Mouse (Mus musculus) mature B cell (primary cell): Measurements from ENCODE around the gene Blm.

Experiments
- in situ Hi-C: fragments of 300-500 bp; cut with MboI; formaldehyde crosslinking; loops from 2 replicates; pipeline ENCODE4 v1.14.3; 2019

Gene Blm

DNA sequence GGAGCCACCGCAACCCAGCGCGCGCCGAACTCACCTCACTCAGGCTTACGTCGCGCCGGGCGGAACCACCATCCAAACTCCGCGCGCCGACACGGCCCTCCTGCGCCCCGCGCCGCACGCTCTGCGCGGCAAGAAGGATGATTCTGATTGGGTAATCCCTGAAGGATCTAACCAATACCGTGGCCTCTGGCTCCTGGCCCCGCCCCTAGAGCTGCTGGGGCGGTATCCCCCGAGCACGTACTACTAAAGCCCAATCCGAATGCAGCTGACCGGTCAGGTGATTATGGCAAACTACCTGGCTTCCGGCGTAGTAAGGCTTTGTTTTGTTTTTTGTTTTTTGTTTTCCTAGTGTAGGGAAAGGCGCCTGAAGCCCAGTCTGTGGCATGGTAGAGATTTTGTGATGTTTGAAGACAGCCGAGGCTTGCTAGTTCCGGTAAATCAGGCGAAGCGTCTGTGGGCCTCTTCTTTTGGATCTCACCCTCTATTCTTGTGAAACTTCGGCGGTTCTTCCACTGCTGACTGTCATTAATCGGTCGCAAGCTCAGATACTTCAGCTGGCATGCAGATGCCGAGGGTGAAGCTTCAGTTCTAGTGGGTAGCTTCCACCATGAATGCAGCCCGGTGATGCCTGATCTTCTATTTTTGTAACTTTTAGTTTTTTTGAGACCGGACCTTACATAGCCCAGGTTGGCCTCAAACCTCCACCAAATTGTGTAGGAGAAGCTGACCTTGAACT is at the start of gene Blm:
Gene Blm (minus strand): TSS at position 111 of the 736 bp plus-strand sequence.
- in situ Hi-C loops: no loop called here

DNA sequence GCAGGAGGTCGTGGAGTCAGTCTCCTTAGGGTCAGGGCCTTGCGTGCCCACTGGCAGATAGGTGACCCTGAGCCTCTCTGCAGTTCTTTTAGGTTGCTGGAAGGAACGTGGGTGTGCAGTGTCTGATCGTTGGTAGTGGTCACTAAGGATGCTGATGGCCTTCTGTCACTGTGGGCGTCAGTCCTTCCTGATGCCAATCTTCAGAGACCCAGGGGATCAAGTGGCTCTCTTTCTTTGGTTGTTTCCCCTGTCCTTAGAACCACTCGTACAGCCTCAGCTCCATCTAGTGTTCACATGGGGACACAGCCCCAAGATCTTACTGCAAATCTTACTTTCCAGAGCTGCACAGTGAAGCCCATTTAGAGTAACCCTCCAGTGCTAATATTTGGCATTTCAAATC is 49.1 kb upstream of the Blm start:
- in situ Hi-C loops: loop anchor here (5.0 kb wide), 1 partner anchor 197 kb away; the partner anchor contains the start of gene Fes

DNA sequence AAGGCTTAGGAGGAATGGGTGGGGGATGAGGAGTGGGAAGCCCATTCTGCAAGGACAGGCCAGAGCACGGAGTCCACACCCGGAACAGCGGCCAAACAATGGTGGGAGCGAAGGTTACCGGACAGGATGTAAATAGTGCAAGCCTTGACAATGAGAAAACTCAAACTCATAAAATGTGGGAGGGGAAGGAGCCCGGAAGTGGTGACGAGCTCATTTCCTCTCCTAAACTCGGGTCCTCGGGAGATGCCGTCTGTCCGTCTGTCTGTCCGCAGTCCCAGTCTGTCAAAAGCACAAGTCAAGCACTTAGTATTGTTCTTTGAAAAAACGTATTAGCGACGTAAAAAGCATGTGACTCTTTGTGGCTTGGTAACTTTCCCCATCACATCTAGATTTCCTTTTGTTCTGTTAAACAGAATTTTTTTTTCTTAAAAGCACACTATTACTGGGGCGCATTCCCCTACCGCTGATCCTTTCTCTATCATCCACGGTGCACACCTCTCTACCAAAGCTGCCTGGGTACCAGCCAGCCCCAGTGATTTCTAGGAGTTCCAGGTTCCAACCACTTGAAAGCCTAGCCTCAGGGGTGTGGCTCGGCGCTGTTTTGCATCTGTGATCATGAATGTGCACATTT is 48.0 kb upstream of the Blm start:
- in situ Hi-C loops: loop anchor here (5.0 kb wide), 1 partner anchor 196 kb away; the partner anchor contains the start of gene Fes

DNA sequence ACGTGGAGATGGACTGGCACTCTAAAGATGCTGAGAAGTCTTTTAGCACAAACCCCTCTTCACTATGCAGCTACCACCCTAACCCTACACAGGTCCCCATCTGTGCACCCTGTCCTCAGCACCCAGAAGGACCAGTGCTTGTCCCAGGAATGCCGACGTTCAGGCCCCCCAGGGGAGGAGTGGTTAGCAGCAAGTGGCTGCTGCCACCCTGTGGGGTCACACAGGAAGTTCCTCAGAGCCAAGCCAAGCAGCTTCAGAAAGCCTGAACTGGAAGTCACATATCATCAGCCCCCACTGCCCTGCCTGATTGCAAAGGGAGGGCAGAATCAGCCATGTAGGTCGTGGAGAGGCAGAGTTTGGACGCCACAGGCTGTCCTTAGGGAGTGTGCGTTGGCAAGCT is 45.4 kb upstream of the Blm start:
- in situ Hi-C loops: loop anchor here (5.0 kb wide), 1 partner anchor 193 kb away; the partner anchor contains the start of gene Fes

DNA sequence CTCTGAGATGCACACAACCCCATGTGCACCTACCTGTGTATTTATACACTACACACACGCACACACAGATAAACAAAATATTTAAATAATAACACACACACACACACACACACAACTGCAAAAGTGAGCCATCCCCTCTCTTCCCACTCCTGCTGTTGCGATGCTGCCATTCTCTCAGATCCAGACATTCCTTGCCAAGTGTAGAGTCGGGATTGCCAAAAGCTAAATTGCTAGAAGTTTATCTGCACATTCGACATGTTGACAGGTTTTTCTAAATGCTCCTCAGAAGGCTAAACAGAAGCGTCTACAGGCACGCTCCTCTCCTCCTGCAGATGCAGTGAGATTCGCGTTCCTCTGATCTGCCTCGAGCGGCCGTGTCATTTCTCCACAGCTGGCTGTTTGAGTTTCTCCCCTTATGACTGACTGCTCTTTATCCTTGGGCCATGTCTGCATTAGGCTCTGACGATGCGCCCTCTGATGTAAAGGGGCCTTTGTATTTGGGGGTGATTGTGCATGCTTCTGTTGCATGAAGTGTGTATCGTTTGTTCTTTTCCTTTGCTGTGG is 42.6 kb upstream of the Blm start:
- in situ Hi-C loops: no loop called here

DNA sequence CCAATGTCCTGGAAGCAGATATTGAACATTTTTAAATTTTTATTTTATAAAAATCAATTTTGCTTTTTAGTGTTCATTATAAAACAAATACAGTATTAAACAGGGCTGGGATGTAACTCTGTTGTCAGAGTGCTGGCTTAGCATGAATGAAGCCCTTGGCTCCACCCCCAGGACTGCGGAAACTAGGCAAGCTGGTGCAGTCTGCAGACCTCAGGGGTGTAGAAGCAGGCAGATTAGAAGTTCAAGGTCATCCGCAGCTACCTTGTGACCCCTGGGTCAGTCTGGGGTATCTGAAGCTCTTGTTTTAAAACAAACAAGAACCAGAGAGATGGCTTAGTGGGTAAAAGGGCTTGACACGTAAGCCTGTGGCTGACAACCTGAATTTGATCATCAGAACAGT is 41.7 kb upstream of the Blm start:
- in situ Hi-C loops: no loop called here

DNA sequence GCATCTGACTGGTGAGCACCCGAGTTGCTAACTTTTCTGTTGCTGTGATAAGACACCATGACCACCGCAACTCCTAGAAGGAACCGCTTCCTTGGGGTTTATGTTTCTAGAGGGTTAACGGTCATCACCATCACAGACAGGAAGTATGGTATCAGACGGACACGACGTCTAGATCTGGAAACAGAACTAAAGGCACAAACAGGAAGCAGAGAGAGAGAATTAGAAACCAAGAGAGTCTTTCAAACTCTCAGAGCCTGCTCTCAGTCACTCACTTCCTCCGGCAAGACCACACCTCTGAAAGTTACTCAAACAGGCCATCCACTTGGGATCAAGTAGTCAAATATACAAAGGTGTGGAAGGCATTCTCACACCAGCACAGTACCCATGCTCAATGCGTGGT is 40.8 kb upstream of the Blm start:
- in situ Hi-C loops: no loop called here

DNA sequence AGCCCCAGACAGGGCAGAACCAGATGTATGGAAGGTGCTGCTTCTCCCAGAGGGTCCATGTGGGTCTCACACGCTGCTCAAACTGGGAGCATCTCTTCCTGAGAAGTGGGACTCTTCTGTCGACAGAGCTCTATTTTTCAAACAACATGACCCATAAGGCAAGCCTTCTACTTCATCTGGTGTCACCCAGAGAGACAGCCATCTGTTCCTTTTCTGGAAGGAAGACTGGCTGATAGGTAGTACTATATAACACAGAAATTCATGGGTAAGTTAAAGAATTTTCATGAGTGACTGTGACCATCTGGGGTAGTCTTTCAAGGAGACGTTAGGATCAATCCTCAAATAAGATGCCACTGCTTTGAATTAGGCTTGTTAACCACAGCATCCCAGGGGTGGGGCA is 38.2 kb upstream of the Blm start:
- in situ Hi-C loops: no loop called here

DNA sequence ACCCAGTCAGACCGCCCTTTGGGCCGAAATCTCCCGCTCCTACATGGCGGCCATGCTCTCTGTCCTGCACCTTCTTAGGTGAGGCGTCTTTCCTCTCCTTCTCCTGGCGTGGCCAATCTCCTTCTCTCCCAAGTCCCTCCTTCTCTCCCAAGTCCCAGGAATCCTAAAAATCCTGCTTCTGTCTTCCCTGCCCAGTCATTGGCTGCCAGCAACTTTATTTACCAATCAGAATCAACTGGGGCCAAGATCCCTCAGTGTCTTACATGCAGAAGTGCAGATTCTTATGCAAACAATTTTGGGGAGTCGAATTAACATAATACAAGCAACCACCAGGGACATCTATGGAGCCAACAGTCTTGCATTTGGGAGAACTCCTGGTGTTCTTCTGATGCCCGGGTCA is 33.1 kb upstream of the Blm start:
- in situ Hi-C loops: no loop called here

DNA sequence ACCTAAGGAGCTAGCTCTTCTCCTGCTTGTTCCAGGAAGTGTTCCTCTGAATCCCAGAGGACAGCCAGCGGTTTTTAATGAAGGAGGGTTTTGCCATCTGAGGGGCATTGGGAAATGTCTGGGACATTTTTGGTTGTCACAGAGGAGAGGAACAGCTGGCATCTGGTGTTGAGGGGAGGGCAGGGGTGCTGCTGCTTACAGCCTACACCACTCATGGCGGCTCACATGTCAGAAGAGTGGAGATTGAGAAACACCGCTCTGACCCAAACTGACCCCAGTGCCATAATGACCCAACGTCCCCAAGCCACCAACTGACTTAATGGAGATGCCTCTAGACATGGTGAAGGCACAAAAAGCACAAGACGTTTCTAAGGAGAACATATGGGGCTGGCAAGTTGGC is 27.0 kb upstream of the Blm start:
- in situ Hi-C loops: no loop called here

DNA sequence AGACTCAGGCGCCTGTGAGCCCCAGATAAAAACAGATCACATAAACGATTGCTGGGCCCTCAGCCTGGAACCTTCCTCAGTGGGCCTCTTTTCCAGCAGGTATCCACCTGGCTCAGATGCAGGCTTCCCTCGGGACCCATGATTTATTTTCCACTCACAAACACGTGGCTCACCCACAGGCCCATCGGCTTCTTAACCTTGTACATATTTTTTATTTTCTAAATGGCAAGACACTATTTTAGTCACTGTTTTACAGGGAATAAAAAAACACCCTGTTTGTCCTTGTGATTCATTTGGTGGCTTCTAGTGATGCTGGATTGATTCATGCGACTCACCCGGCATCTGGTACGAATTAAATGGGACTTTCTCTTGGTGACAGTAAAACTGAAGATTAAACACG is 26.4 kb upstream of the Blm start:
- in situ Hi-C loops: no loop called here

DNA sequence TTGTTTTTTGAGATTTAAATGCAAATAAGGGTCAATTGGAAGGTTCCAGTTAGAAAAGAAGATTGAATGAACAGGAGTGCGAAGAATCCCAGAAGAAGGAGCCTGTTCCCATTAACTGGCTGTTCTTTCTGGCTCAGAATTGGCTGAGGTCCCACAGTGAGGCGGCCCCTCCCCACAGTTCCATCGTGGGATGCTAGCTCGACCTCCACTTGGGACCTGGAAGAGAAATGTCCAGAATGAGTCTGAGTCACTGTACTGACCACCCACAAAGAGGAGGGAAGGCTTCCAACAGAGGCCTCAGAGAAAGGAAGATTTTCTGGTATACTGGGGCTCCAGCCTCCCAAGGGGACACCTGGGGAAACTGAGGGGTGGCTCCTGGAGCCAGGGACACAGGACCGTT is 23.7 kb upstream of the Blm start:
- in situ Hi-C loops: no loop called here

DNA sequence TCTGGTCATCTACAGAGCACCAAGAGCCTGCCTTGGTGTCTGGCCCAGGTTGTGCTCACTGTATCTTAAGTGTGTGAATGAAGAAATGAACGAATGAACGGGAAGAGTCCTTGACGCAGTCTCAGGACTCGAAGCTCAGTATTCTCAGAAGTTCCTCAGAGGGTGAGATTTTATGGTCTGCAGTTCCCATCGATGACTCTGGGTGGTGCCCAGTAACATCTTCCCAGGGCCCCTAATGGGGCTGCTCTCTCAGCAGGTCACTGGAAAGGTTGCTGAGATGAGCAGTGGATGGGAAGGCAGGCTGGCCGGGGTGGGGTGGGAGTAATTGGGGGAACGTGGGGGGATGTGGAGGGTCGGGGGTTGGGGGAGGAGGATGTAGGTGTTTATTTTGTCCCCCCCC is 23.2 kb upstream of the Blm start:
- in situ Hi-C loops: no loop called here

DNA sequence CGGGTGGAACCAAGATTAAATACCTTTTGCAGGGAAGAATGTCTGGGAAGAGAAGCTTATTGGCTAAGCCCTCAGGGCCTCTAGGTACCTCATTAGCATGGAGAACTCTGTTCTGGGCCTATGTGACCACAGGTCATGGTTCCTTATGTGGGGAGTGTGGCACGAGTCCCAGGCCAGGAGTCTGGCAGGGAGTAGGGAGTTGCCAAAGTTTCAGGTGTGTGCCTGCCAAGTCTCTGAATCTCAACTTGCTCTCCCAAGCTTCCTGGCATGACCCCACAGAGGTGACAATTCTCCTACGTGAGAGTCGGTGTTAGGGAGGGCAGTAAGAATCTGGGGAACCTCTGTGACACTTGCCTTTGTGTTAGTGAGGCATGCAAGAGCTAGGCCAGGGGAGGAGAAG is 22.2 kb upstream of the Blm start:
- in situ Hi-C loops: no loop called here

DNA sequence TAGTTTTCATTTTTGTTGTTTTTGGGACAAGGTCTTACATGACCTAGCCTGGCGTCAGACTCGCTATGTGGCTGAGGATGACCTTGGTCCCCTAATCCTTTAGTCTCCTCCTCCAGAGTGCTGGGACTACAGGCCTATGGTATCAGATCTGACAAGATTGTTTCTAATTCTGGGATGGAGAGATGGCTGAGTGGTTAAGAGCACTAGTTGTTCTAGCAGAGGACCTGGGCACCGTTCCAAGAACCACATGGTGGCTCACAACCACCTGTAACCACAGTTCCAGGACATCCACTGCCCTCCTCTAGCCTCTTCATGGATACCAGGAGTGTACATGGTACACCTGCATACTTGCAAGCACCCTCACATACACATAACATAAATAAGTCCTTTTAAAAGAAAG is 21.2 kb upstream of the Blm start:
- in situ Hi-C loops: no loop called here

DNA sequence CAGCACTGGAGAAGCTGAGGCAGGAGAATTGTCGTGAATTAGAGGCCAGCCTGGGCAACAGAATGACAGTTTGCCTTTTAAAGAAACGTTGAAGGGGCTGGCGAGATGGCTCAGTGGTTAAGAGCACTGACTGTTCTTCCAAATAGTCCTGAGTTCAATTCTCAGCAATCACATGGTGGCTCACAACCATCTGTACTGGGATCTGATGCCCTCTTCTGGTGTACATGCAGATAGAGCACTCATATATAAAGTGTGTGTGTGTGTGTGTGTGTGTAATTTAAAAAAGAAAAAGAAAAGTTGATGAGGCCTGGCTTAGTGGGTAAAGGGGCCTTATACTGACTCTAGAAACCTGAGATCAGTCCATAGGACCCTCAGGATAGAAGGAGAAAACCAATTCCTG is 20.2 kb upstream of the Blm start:
- in situ Hi-C loops: no loop called here

DNA sequence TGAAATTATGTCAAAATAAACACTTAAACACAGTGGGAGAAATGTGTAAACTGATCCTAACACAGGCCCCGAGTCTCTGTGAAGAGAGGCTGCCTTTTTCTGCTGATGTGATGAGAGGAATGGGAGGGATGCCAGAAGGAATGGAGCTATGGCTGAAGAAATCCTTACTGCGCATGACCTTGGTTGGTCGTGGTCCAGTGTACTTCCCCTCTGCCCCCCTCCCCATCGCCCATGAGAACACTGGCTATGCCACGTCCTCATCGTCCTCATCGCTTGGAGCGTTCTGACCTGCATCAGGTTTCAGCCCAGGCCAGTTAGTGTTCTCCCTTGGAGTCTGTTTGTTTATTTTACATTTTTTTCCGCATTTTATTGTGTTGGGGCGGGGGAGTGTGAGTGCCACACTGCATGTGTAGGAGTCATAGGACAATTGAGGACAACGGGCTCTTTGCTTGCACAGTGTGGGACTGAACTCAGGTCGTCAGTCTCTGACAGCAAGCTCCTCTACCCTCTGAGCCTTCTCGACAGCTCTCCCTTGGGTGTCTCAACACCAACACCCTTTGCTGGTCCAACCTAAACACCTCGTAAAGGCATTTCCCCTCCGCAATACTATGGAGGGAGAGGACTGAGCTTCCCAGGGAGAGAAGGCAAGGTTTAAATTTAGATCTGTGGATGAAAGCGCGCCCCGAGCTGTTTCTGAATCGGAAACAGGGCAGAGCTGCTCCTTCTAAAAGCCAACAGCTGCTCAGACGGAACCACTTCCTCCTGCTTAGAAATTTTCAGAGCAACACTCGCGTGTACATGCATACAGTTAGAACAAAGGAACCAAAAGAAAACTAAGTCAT is 19.5 kb upstream of the Blm start:
- in situ Hi-C loops: no loop called here

DNA sequence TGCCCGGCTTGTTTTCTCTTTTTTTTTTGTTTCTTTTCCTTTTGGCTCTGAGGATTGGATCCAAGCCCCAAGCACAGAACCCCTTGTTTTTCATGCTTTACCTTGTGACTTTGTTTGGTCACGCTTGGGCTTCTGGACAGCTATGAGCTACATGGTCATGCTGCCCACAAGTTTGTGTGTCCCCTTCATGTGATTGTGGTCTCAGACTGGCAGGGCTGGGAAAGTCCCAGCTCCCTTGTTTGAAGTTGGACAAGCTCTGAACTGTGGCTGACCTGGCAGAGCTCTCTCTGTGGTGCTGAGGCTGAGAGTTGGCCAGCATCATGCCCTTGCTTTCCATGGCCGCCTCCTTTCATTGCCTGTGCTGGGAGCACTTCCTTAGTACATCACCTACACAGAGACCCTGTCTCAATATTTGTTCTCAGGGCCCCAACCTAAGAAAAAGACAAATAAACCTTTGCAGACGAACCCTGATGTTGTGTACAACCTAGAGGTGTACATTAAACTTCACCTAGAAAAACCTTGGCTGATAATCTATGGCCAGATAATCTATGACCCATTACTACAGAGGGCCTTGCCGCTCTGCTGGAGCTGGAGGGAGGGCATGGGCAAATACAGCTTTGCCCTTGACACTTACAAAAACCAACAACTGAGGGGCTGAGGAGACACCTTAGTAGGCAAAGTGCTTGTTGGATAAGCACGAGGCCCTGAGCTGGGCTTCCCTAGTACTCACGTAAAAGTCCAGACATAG is 13.8 kb upstream of the Blm start:
- in situ Hi-C loops: no loop called here

DNA sequence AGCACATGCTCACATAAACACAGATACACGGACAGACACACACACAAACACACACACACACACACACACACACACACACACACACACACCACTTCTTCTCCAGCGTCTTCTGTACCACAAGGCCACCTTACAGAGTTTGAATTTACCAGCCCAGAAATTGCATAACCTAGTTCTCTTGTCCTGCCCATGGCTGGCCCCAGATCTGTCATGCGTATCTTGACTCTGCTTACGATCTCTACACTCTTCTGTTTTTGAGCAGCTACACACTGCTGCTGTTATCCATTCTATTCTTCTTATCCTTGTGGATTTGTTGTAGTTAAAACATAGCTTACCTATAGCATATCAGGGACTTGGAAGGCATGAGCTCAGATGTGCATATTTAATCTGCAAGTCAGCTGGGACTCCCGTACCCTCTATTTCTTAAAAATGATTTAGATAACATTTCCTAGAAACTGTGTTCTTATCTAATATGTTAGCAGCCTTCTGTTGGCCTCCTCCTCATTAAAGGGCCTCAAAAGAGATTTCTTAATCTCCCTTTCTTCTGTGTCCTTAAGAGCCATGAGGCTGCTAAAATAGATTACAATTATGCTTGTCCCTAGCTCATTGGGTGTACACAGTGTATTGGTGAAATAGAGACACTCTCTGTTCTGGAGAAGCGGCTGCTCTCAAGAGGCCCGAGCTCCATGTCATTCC is 7.4 kb upstream of the Blm start:
- in situ Hi-C loops: no loop called here

DNA sequence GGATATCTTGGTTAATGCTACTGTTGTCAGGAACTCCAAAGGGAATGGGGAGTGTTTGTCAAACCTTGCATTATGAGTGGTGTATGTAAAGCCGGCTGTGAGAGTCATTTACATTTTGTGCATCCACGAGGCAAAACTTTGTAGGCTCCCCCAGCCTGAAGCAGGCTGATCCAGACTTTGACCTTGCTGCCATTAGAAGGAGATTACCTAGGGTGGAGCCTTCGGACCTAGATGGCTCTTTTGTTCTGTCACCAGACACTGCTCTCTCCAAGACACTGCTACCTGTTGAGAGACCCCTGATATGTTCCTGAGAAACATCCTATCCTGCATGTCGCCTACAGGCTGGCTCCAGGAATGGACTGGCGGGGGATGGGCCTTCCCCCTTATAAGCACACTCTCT is 4.7 kb upstream of the Blm start:
- in situ Hi-C loops: no loop called here
